Mouse (Mus musculus): Measurements from ENCODE around the gene Arhgdia.
A peak's percentile ranks its signal among the peaks of the same experiment; 100 is the strongest.
"Not testable (repeated sequence)": the region's sequence is repeated elsewhere in the genome, so short reads cannot be mapped to it uniquely, and the experiment has no call there.

The Arhgdia gene

DNA sequence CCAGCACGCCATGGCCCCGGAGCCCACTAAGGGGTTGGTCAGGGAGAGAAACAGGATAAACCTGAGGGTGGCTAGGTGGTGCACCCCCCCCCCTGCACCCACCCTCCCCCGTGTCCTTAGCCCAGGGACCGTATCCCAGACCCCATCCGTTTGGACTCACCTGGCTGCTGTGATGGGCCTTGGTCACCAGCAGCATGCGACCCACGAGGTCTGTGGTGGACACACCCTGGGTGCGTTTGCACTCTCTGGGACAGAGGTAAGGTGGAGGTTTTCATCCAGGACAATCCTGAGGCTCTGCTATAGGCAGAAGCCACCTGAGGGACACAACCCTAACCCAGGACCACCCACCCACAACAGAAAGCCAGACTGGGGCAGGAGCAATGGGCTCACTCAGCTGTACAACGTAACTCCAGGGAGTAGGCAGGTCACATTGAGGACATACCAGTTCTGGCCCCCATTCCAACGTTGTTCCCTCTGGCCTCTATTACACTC lies 32.1 kb upstream of the Arhgdia start:
- no peak for DNase-seq (ENCODE audit: low read depth, low spot score)

DNA sequence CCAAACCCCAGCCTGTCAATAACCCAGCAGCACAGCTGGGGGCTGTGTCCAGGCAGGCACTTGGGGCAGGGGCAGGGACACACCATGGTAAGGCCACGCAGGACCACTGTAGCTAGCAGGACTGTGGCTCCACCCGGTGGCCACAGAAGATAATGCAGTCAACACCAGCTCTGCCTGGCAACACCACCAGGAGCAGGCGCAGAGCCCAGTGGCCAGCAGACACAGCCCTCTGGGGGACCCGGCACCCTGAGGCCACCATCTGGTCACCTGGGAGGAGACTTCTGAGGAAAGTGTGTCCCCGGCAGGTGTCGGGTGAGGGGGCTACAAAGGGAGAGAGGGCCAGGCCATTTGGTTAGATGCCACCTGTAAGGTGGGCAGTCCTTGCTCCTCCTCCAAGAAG lies 31.3 kb upstream of the Arhgdia start:
- DNase-seq (ENCODE audit: low read depth, low spot score): peak; percentile 54

DNA sequence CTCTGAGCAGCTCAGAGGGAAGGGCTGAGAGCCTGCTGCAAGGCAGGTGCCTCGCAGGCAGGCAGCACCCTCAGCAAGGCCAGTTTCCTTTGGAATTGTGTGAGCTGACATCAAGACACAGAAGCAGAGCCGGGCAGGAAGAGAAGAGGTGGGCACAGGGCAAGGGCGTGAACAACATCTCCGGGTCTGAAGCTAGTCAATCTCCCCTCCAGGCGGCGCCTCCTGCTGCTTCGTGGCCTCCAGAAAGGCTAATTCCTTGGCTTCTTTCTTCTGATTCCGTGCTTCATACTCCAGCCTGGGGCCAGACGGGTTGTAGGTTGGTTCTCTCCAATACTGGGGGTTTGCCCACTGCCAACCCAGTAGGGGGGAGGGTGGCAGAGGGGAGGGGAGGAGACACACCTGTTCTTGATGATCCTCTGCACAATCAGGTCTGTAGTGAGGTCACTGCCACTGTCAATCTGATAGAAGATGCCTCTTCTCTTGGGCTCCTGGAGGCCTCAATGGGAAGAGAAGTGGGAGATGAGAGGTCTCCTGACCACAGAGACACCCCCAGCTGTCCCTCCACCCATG lies 29.1 kb upstream of the Arhgdia start:
- no peak for DNase-seq (ENCODE audit: low read depth, low spot score)

DNA sequence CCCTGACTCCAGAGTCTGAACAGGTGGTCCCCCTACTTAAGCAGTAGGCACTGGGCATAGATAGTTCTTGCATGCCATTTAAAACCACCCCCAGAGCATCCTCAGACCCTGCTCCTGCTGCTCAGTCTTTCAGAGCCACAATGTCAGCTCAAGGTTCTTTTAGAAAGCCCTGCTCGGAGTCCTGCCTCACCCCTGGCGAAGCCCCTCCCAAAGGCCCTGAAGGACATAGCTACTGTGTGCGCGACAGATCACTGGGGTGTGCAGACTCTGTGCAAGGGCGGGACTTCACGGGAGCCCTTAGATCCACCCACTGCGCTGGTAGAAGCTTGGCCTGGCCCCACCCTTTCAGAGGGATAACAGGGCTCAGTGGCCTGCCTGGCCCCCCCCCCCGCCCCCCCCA lies 27.8 kb upstream of the Arhgdia start:
- no peak for DNase-seq (ENCODE audit: low read depth, low spot score)

DNA sequence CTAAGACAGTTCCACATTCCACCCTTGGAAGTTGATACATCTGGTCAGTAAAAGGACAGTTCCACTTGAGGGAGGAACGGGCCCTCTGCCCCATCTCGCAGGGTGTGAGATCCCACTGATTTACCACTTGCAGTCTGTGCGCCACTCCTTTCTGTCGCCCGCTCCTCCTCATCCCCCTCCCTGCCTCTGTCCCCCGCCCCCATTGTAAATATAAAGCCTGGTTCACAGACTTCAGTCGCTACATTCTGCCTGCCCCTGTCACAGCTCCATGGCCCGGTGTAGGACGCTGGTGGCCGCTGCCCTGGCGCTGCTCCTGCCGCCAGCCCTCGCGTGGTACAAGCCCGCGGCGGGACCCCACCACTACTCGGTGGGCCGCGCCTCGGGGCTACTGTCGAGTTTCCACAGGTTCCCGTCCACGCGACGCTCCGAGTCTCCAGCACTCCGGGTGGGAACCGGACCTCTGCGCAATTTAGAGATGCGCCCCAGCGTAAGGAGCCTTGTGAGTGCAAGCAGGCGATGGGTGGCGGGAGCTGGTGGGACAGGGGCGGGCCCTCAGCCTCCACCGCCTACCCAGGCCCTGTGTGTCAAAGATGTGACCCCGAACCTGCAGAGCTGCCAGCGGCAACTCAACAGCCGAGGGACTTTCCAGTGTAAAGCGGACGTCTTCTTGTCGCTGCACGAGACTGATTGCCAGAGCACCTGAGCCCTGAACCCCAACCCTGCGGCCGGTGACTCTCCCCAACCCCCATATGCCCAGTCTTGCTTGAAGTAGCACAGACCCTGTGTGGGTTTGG lies 27.0 kb upstream of the Arhgdia start, which contains the start of gene Npb:
Gene Npb (plus strand): TSS at position 237 of the 794 bp plus-strand sequence.
- DNase-seq (ENCODE audit: low read depth, low spot score): no peak

GRCm38 (mm10) chr11:120606764-120607163 lies 25.3 kb upstream of the Arhgdia start:
- DNase-seq (ENCODE audit: low read depth, low spot score): no peak

DNA sequence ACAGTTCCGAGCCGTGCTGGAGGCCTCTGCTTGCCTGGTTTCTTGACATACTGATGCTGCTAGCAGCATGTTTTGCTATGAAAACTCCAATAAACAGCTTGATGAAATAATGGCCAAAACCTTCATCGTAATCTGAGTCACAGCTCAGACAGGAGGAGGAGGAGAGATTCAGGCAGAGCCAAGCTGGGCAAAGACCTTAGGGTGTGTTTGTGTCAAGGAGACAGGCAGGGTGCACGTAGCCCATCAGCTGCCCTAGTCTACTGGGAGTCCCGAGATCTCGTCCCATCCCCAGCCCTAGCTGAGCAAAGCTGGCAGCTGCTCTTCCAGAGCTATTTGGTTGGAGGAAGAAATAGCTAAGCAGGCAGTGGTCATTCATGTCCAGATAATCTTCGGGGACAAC lies 24.2 kb upstream of the Arhgdia start:
- no peak for DNase-seq (ENCODE audit: low read depth, low spot score)

- no peak for DNase-seq (ENCODE audit: low read depth, low spot score)
These were observed 22.1 kb upstream of the Arhgdia start for GRCm38 (mm10) chr11:120603545-120603944.

- DNase-seq (ENCODE audit: low read depth, low spot score): no peak
These were observed 19.3 kb upstream of the Arhgdia start for GRCm38 (mm10) chr11:120600716-120601115.

DNA sequence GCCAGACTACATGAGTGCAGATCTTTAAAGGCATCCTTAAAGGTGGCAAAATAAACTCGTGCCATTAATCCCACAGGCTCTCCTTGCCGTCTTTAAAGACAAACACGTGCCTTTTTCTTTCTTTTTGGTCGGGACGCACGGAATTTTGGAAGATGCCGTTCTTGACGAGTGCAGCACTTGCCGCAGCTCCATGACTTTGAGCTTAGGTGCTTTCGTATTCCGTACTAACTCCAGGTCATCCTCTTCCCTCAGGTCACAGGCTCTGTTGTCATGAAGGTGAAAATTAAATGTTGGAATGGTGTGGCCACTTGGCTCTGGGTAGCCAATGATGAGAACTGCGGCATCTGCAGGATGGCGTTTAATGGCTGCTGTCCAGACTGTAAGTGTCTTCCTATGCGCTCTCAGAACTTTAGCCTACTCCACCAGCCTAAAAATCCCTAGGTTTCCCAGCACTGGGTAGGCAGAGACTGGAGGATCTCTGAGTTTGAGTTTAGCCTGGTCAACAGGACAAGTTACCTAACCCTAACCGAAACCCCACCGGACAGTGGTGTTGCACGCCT lies 17.6 kb upstream of the Arhgdia start:
- no peak for DNase-seq (ENCODE audit: low read depth, low spot score)

DNA sequence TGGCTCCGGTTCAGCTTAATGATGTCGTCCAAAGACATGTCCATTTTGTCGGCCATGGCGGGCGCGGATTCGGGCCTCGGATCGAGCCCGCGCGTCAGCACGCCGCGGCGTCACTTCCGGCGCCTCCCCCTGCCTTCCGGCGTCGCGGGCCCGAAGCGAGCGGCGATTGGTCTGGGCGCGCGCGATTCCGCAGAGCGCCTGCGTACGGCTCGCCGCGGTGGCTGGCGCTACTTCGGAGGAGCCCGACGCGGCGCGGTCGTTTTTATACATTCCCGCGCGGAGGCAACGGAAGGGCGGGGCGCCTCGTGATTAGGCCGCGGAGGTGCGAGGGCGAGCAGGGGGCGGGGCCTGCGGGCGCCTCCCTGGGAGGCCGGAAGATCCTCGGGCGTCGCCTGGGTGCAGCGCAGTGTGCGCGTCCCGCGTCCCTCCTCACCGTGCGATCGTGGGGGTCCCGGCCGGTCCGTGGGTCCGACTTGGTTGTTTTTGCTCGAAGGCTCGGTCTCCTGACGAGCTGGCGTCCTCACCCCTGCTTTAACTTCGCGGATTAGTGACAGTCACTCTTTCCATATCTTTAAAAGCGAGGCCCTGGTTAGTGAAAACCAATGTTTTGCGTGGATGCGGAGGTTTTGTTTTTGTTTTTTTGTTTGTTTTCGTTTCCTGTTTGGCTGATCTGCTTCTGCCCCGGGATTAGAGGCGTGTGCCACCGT lies 17.0 kb upstream of the Arhgdia start, which contains the start of the genes Alyref and Anapc11:
Gene Alyref (minus strand): TSS at position 83 of the 707 bp plus-strand sequence.
Gene Anapc11 (plus strand): TSS at position 139 of the 707 bp plus-strand sequence.
- DNase-seq (ENCODE audit: low read depth, low spot score): peak; percentile 93

GRCm38 (mm10) chr11:120597240-120598235 lies 16.1 kb upstream of the Arhgdia start:
- no peak for DNase-seq (ENCODE audit: low read depth, low spot score)

- no peak for DNase-seq (ENCODE audit: low read depth, low spot score)
These were observed 7.1 kb upstream of the Arhgdia start for GRCm38 (mm10) chr11:120588531-120588930.

- no peak for DNase-seq (ENCODE audit: low read depth, low spot score)
These were observed 2.5 kb upstream of the Arhgdia start for GRCm38 (mm10) chr11:120583937-120584336.

GRCm38 (mm10) chr11:120582982-120583293 lies 1.5 kb upstream of the Arhgdia start:
- not testable (repeated sequence) for DNase-seq (ENCODE audit: low read depth, low spot score)

DNA sequence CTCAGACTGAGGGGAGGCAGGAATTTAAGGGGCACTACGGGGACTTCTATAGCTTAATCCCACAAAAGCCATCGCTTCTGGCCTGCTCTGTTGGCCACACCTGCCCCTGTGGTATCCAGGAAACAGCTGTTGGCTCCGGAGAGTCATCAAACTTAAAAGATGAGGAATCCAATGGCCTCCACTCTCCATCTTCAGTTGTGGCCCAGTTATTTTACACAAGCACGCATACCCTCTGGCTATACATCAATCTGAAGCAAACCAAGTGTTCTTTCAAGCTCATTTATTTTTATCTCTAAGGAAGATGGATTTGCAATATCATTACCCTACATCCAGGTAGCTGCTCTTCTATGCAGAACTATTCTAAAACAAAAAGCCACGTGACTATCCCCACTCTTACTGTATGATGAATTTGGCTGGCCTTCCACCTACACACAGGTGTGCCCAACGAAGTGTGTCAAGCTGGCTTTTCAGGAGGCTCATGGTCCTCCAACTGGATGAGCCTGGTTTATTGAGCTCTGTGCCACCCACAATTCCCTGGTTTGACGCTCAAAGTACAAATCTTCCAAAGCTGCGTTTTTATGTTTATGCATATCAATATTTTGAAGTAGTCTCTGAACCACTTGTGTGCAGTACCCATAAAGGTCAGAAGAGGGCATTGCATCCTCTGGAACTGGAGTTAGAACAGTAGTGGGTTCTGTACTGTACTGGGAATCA lies 1.0 kb upstream of the Arhgdia start:
- DNase-seq (ENCODE audit: low read depth, low spot score): peak; percentile 57

GRCm38 (mm10) chr11:120580871-120581331 lies 523 bp downstream of the Arhgdia start:
- DNase-seq (ENCODE audit: low read depth, low spot score): no peak

GRCm38 (mm10) chr11:120580190-120580589 lies 1.2 kb downstream of the Arhgdia start:
- DNase-seq (ENCODE audit: low read depth, low spot score): no peak

GRCm38 (mm10) chr11:120579316-120580107 lies 1.9 kb downstream of the Arhgdia start:
- peak; percentile 68 for DNase-seq (ENCODE audit: low read depth, low spot score)

Data from c-Kit-negative CD71-positive TER-119-positive erythroid progenitor cells, embryonic 14.5 days (primary cell).